ENCODE assay signal across 11 mouse cellular contexts in the genomic region with DNA sequence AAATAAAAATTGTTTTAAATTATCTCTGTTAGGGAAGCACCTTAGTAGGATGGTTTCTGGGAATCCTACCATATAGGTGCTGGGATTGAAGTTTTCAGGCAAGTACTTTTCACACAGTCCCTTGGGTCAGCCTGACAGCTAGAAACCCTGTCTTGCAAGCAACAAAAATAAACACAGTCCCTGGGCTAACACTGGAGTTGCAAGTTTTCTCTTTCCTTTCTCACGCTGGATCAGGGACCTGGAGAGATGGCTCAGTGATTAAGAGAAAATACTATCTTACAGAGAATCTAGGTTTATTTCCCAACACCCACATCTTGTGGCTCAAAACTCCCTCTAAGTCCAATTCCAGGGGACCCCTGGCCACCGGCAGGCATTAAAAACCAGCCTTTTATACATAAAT. TPM values are rescaled to one million over a fixed set of nuclear protein-coding genes. Genes with fewer than 3 reads are reported as not detected.
A peak's percentile ranks its signal among the peaks of the same experiment; 100 is the strongest.
DNase-seq lines count a peak whose midpoint lies in the region; ATAC-seq lines count a peak whose summit lies in the region.
"Had no signal": no experiment of that assay in that cellular context is flagged by ENCODE, and none has a peak within 500 bp of the region (broad histone marks: within the 10 kb centered on the region; RNA-seq: fewer than 3 reads in every experiment).

No protein-coding gene starts in this region.

- no peak for ATAC-seq in hindbrain, embryonic 13.5 days (ENCODE audit: low FRiP score)
- no peak for ATAC-seq in hindbrain, embryonic 16.5 days
- no peak for ATAC-seq in midbrain, embryonic 15.5 days (replicated peaks)
- ATAC-seq in midbrain, embryonic 14.5 days (ENCODE audit: low FRiP score, low TSS enrichment) = no peak
- no peak for ATAC-seq in hindbrain, embryonic 15.5 days (ENCODE audit: low FRiP score, low read depth)
- ATAC-seq in stomach, embryonic 14.5 days (ENCODE audit: insufficient number of reproducible peaks, insufficient read depth, low FRiP score, low read depth) = no peak

- peak overlapping the region; percentile 23; the same call in 1 of the 2 replicates for H3K27ac ChIP-seq in hindbrain, embryonic 13.5 days
- no peak overlapping the region for H3K27ac ChIP-seq in hindbrain, embryonic 16.5 days (ENCODE audit: low read depth, low read length)
- H3K27ac ChIP-seq in midbrain, embryonic 15.5 days = 0 out of 2 replicates have a peak overlapping the region, but pooled peaks have one; percentile 14
- no peak overlapping the region for H3K27ac ChIP-seq in midbrain, embryonic 14.5 days (replicated peaks; ENCODE audit: low read depth, low read length)
- H3K27ac ChIP-seq in hindbrain, embryonic 15.5 days (replicated peaks) = 0 out of 2 replicates have a peak overlapping the region, but pooled peaks have one; percentile 42
- H3K27ac ChIP-seq in stomach, embryonic 14.5 days (ENCODE audit: low read length) = peak overlapping the region; percentile 84

- no peaks in the 10 kb centered on the region for H3K9me3 ChIP-seq in hindbrain, embryonic 13.5 days
- no peaks in the 10 kb centered on the region for H3K9me3 ChIP-seq in hindbrain, embryonic 16.5 days (ENCODE audit: control insufficient read depth, low read length)
- H3K9me3 ChIP-seq in midbrain, embryonic 15.5 days = no peaks in the 10 kb centered on the region
- no peaks in the 10 kb centered on the region for H3K9me3 ChIP-seq in midbrain, embryonic 14.5 days (ENCODE audit: control insufficient read depth, low read length)
- H3K9me3 ChIP-seq in hindbrain, embryonic 15.5 days = no peaks in the 10 kb centered on the region
- H3K9me3 ChIP-seq in stomach, embryonic 14.5 days (ENCODE audit: control insufficient read depth, low read depth, low read length) = no peaks in the 10 kb centered on the region

- H3K36me3 ChIP-seq in hindbrain, embryonic 13.5 days = peaks cover 39% of the 10 kb centered on the region
- peaks cover 15% of the 10 kb centered on the region for H3K36me3 ChIP-seq in hindbrain, embryonic 16.5 days (ENCODE audit: control insufficient read depth, insufficient read depth, low read length)
- H3K36me3 ChIP-seq in midbrain, embryonic 15.5 days (replicated peaks) = peaks cover 28% of the 10 kb centered on the region
- peaks cover 39% of the 10 kb centered on the region for H3K36me3 ChIP-seq in midbrain, embryonic 14.5 days (ENCODE audit: control insufficient read depth, insufficient read depth, low read length)
- peaks cover 29% of the 10 kb centered on the region for H3K36me3 ChIP-seq in hindbrain, embryonic 15.5 days
- H3K36me3 ChIP-seq in stomach, embryonic 14.5 days (ENCODE audit: control insufficient read depth, insufficient read depth, low read length) = peaks cover 28% of the 10 kb centered on the region

- no peak for DNase-seq in midbrain, embryonic 14.5 days
- DNase-seq in frontal cortex, postnatal 10 days (ENCODE audit: low spot score in 2 of 2) = no peak
- no peak for DNase-seq in left cerebral cortex, adult 18-20 months (ENCODE audit: low spot score in 2 of 2)
- DNase-seq: spleen, adult 18-20 months had no signal

- H3K4me2 ChIP-seq in hindbrain, embryonic 13.5 days = no peak overlapping the region
- H3K4me2 ChIP-seq in hindbrain, embryonic 16.5 days (ENCODE audit: low read length) = no peak overlapping the region
- H3K4me2 ChIP-seq in midbrain, embryonic 15.5 days = no peak overlapping the region
- H3K4me2 ChIP-seq in midbrain, embryonic 14.5 days (ENCODE audit: low read length) = no peak overlapping the region
- H3K4me2 ChIP-seq in hindbrain, embryonic 15.5 days = no peak overlapping the region
- peak overlapping the region; percentile 17; the same call in 1 of the 2 replicates for H3K4me2 ChIP-seq in stomach, embryonic 14.5 days (replicated peaks; ENCODE audit: low read depth, low read length)

- H3K9ac ChIP-seq in hindbrain, embryonic 13.5 days = no peak overlapping the region
- no peak overlapping the region for H3K9ac ChIP-seq in hindbrain, embryonic 16.5 days (ENCODE audit: low read depth, low read length)
- no peak overlapping the region for H3K9ac ChIP-seq in midbrain, embryonic 15.5 days
- no peak overlapping the region for H3K9ac ChIP-seq in midbrain, embryonic 14.5 days (replicated peaks; ENCODE audit: low read length)
- H3K9ac ChIP-seq in hindbrain, embryonic 15.5 days = no peak overlapping the region
- H3K9ac ChIP-seq in stomach, embryonic 14.5 days (replicated peaks; ENCODE audit: low read depth, low read length) = no peak overlapping the region

- WGBS in hindbrain, embryonic 13.5 days = 48% methylated on average over 2 of the region's 2 CpGs
- 39% methylated on average over 2 of the region's 2 CpGs for WGBS in hindbrain, embryonic 16.5 days
- WGBS in midbrain, embryonic 15.5 days = 47% methylated on average over 2 of the region's 2 CpGs
- 60% methylated on average over 2 of the region's 2 CpGs for WGBS in midbrain, embryonic 14.5 days
- WGBS in hindbrain, embryonic 15.5 days = 45% methylated on average over 2 of the region's 2 CpGs
- 14% methylated on average over 2 of the region's 2 CpGs for WGBS in stomach, embryonic 14.5 days

- no peaks in the 10 kb centered on the region; the same call in 1 of the 2 replicates for H3K27me3 ChIP-seq in hindbrain, embryonic 13.5 days
- no peaks in the 10 kb centered on the region for H3K27me3 ChIP-seq in hindbrain, embryonic 16.5 days (replicated peaks; ENCODE audit: control insufficient read depth, insufficient read depth, low read length)
- H3K27me3 ChIP-seq in midbrain, embryonic 15.5 days (replicated peaks) = no peaks in the 10 kb centered on the region
- no peaks in the 10 kb centered on the region for H3K27me3 ChIP-seq in midbrain, embryonic 14.5 days (ENCODE audit: control insufficient read depth, insufficient read depth, low read length)
- H3K27me3 ChIP-seq in hindbrain, embryonic 15.5 days = no peaks in the 10 kb centered on the region
- no peaks in the 10 kb centered on the region for H3K27me3 ChIP-seq in stomach, embryonic 14.5 days (ENCODE audit: control insufficient read depth, insufficient read depth, low read length)

- H3K4me1 ChIP-seq in hindbrain, embryonic 13.5 days (replicated peaks) = 0 out of 2 replicates have a peak, but pooled peaks cover 5% of the 10 kb centered on the region
- peaks cover 7% of the 10 kb centered on the region for H3K4me1 ChIP-seq in hindbrain, embryonic 16.5 days (ENCODE audit: control insufficient read depth, insufficient read depth, low read depth, low read length)
- no peaks in the 10 kb centered on the region for H3K4me1 ChIP-seq in midbrain, embryonic 15.5 days
- H3K4me1 ChIP-seq in midbrain, embryonic 14.5 days (ENCODE audit: control insufficient read depth, insufficient read depth, low read length) = no peaks in the 10 kb centered on the region
- H3K4me1 ChIP-seq in hindbrain, embryonic 15.5 days (replicated peaks) = 0 out of 2 replicates have a peak, but pooled peaks cover 5% of the 10 kb centered on the region
- peaks cover 17% of the 10 kb centered on the region for H3K4me1 ChIP-seq in stomach, embryonic 14.5 days (ENCODE audit: control insufficient read depth, insufficient read depth, low read length)

- no peak overlapping the region for H3K4me3 ChIP-seq in hindbrain, embryonic 13.5 days
- no peak overlapping the region for H3K4me3 ChIP-seq in hindbrain, embryonic 16.5 days (ENCODE audit: low read length)
- H3K4me3 ChIP-seq in midbrain, embryonic 15.5 days = no peak overlapping the region
- H3K4me3 ChIP-seq in midbrain, embryonic 14.5 days (replicated peaks; ENCODE audit: low read depth, low read length) = no peak overlapping the region
- no peak overlapping the region for H3K4me3 ChIP-seq in hindbrain, embryonic 15.5 days
- H3K4me3 ChIP-seq in stomach, embryonic 14.5 days (ENCODE audit: low read depth, low read length) = no peak overlapping the region
- H3K4me3 ChIP-seq: erythroblast, embryonic 14.5 days had no signal

RNA-seq across cellular contexts. Expression of a gene that starts 11.6 kb away (rescaled TPM):
- 8.7 and 10.3 TPM in 2 replicates for polyA plus RNA-seq in hindbrain, embryonic 13.5 days (2015; fragmentation: Nextera tagmentation; extraction: Ambion mirVana)
- polyA plus RNA-seq in hindbrain, embryonic 16.5 days (2015; fragmentation: Nextera tagmentation; extraction: Ambion mirVana) = 11.6 and 13.9 TPM in 2 replicates
- 13.9 and 15.8 TPM in 2 replicates for polyA plus RNA-seq in midbrain, embryonic 15.5 days (2015; fragmentation: Nextera tagmentation; extraction: Ambion mirVana)
- 11.8 and 11.9 TPM in 2 replicates for polyA plus RNA-seq in midbrain, embryonic 14.5 days (2014; fragmentation: Nextera tagmentation; extraction: Ambion mirVana)
- polyA plus RNA-seq in hindbrain, embryonic 15.5 days (2015; fragmentation: Nextera tagmentation; extraction: Ambion mirVana) = 12.4 and 15.0 TPM in 2 replicates
- polyA plus RNA-seq in stomach, embryonic 14.5 days (2014; fragmentation: Nextera tagmentation; extraction: Ambion mirVana) = 12.1 and 12.5 TPM in 2 replicates
- total RNA-seq in left cerebral cortex, adult 18-20 months (2021) = 10 to 100 TPM; 22.2 to 26.8 TPM

RNA-seq across cellular contexts. Expression of a gene that starts 22.2 kb away (rescaled TPM):
- 179 and 185 TPM in 2 replicates for polyA plus RNA-seq in hindbrain, embryonic 13.5 days (2015; fragmentation: Nextera tagmentation; extraction: Ambion mirVana)
- polyA plus RNA-seq in hindbrain, embryonic 16.5 days (2015; fragmentation: Nextera tagmentation; extraction: Ambion mirVana) = 174 and 177 TPM in 2 replicates
- 165 and 167 TPM in 2 replicates for polyA plus RNA-seq in midbrain, embryonic 15.5 days (2015; fragmentation: Nextera tagmentation; extraction: Ambion mirVana)
- polyA plus RNA-seq in midbrain, embryonic 14.5 days (2014; fragmentation: Nextera tagmentation; extraction: Ambion mirVana) = 141 and 182 TPM in 2 replicates
- 167 and 177 TPM in 2 replicates for polyA plus RNA-seq in hindbrain, embryonic 15.5 days (2015; fragmentation: Nextera tagmentation; extraction: Ambion mirVana)
- polyA plus RNA-seq in stomach, embryonic 14.5 days (2014; fragmentation: Nextera tagmentation; extraction: Ambion mirVana) = 218 and 224 TPM in 2 replicates
- total RNA-seq in left cerebral cortex, adult 18-20 months (2021) = 10 to 100 TPM; 66.5 to 68.2 TPM

RNA-seq across cellular contexts. Expression of a gene that starts 34.4 kb away (rescaled TPM):
- 50.4 and 51.5 TPM in 2 replicates for polyA plus RNA-seq in hindbrain, embryonic 13.5 days (2015; fragmentation: Nextera tagmentation; extraction: Ambion mirVana)
- polyA plus RNA-seq in hindbrain, embryonic 16.5 days (2015; fragmentation: Nextera tagmentation; extraction: Ambion mirVana) = 50.0 and 54.0 TPM in 2 replicates
- polyA plus RNA-seq in midbrain, embryonic 15.5 days (2015; fragmentation: Nextera tagmentation; extraction: Ambion mirVana) = 61.0 and 64.3 TPM in 2 replicates
- 50.2 and 52.6 TPM in 2 replicates for polyA plus RNA-seq in midbrain, embryonic 14.5 days (2014; fragmentation: Nextera tagmentation; extraction: Ambion mirVana)
- 56.0 and 59.7 TPM in 2 replicates for polyA plus RNA-seq in hindbrain, embryonic 15.5 days (2015; fragmentation: Nextera tagmentation; extraction: Ambion mirVana)
- 42.7 and 44.1 TPM in 2 replicates for polyA plus RNA-seq in stomach, embryonic 14.5 days (2014; fragmentation: Nextera tagmentation; extraction: Ambion mirVana)
- total RNA-seq in left cerebral cortex, adult 18-20 months (2021) = 10 to 100 TPM; 17.8 to 24.9 TPM

RNA-seq across cellular contexts. Expression of a gene that starts 43.7 kb away (rescaled TPM):
- 263 and 295 TPM in 2 replicates for polyA plus RNA-seq in hindbrain, embryonic 13.5 days (2015; fragmentation: Nextera tagmentation; extraction: Ambion mirVana)
- 258 and 285 TPM in 2 replicates for polyA plus RNA-seq in hindbrain, embryonic 16.5 days (2015; fragmentation: Nextera tagmentation; extraction: Ambion mirVana)
- 229 and 243 TPM in 2 replicates for polyA plus RNA-seq in midbrain, embryonic 15.5 days (2015; fragmentation: Nextera tagmentation; extraction: Ambion mirVana)
- polyA plus RNA-seq in midbrain, embryonic 14.5 days (2014; fragmentation: Nextera tagmentation; extraction: Ambion mirVana) = 287 and 355 TPM in 2 replicates
- 253 and 258 TPM in 2 replicates for polyA plus RNA-seq in hindbrain, embryonic 15.5 days (2015; fragmentation: Nextera tagmentation; extraction: Ambion mirVana)
- 367 and 376 TPM in 2 replicates for polyA plus RNA-seq in stomach, embryonic 14.5 days (2014; fragmentation: Nextera tagmentation; extraction: Ambion mirVana)
- 100 to 1,000 TPM; 102 to 111 TPM for total RNA-seq in left cerebral cortex, adult 18-20 months (2021)

RNA-seq across cellular contexts. Expression of a gene that starts 43.9 kb away (rescaled TPM):
- 15.3 and 22.1 TPM in 2 replicates for polyA plus RNA-seq in hindbrain, embryonic 13.5 days (2015; fragmentation: Nextera tagmentation; extraction: Ambion mirVana)
- 18.0 and 20.2 TPM in 2 replicates for polyA plus RNA-seq in hindbrain, embryonic 16.5 days (2015; fragmentation: Nextera tagmentation; extraction: Ambion mirVana)
- polyA plus RNA-seq in midbrain, embryonic 15.5 days (2015; fragmentation: Nextera tagmentation; extraction: Ambion mirVana) = 15.1 and 19.1 TPM in 2 replicates
- 14.0 and 17.3 TPM in 2 replicates for polyA plus RNA-seq in midbrain, embryonic 14.5 days (2014; fragmentation: Nextera tagmentation; extraction: Ambion mirVana)
- polyA plus RNA-seq in hindbrain, embryonic 15.5 days (2015; fragmentation: Nextera tagmentation; extraction: Ambion mirVana) = 17.2 and 22.0 TPM in 2 replicates
- polyA plus RNA-seq in stomach, embryonic 14.5 days (2014; fragmentation: Nextera tagmentation; extraction: Ambion mirVana) = 8.7 TPM in 2 replicates
- 10 to 100 TPM in 1 of 2 experiments, 1 to 10 TPM in 1; 7.3 to 10.8 TPM for total RNA-seq in left cerebral cortex, adult 18-20 months (2021)
- total RNA-seq: granulocyte monocyte progenitor cell, adult 5-6 weeks had no signal
- polyA plus RNA-seq: erythroblast, embryonic 14.5 days had no signal

Comparison
In these comparisons a context has a peak if more than half of its experiments do, and no peak if none do; other contexts are left out.
1. H3K27ac ChIP-seq: peak in hindbrain, embryonic 13.5 days (single experiment), midbrain, embryonic 15.5 days (single experiment), hindbrain, embryonic 15.5 days (single experiment) and stomach, embryonic 14.5 days (single experiment); none in hindbrain, embryonic 16.5 days (single experiment) and midbrain, embryonic 14.5 days (single experiment).